Mouse (Mus musculus) MEL (cell line): ENCODE measurements at regions not wholly inside any gene's neighbourhood (a gene's known extent, or its start where the extent isn't known, plus 50 kb on each side); places are given as distances from the start of the nearest gene placed in this dataset.

Experiments used
- DNase-seq: peaks from one replicate; pipeline ENCODE4 v3.0.0; 2011; ENCODE audit warnings: low read depth, low spot score
- H3K27ac ChIP-seq: 2 replicates; pipeline ENCODE4 v1.5.1; 2012; ENCODE audit warnings: low read depth, mild to moderate bottlenecking, control low read depth, low read length, moderate library complexity; ENCODE audit not compliant: control insufficient read depth
- H3K27me3 ChIP-seq, 2 experiments: fragments of 150-350 bp in 1 of 2; sonication (generic) in 1 of 2; 2 replicates each; pipeline ENCODE4 v1.6.1; 2012; ENCODE audit warnings: low read length in 2 of 2, mild to moderate bottlenecking in 2 of 2, improper control_type of control experiment in 1 of 2, moderate library complexity in 1 of 2; ENCODE audit not compliant: insufficient read depth in 2 of 2, control insufficient read depth in 1 of 2
- H3K36me3 ChIP-seq, 2 experiments: 2 replicates each; pipeline ENCODE4 v1.6.1; 2012 to 2014; ENCODE audit warnings: low read length in 2 of 2, improper control_type of control experiment in 1 of 2, inconsistent platforms in 1 of 2, mild to moderate bottlenecking in 1 of 2; ENCODE audit not compliant: insufficient read depth in 2 of 2, control insufficient read depth in 1 of 2
- H3K4me1 ChIP-seq, 2 experiments: fragments of 150-350 bp in 1 of 2; sonication (generic) in 1 of 2; 2 replicates each; pipeline ENCODE4 v1.6.1; 2012; ENCODE audit warnings: low read length in 2 of 2, improper control_type of control experiment in 1 of 2, mild to moderate bottlenecking in 1 of 2; ENCODE audit not compliant: insufficient read depth in 2 of 2, control insufficient read depth in 1 of 2
- H3K4me3 ChIP-seq, 2 experiments: fragments of 150-350 bp in 1 of 2; sonication (generic) in 1 of 2; 2 replicates each; pipeline ENCODE4 v1.5.1; 2012; ENCODE audit warnings: low read depth in 2 of 2, low read length in 2 of 2, mild to moderate bottlenecking in 2 of 2, moderate library complexity in 2 of 2, control low read depth in 1 of 2, improper control_type of control experiment in 1 of 2; ENCODE audit not compliant: control insufficient read depth in 1 of 2, insufficient read depth in 1 of 2
- H3K79me2 ChIP-seq: 2 replicates; pipeline ENCODE4 v1.6.1; 2012; ENCODE audit warnings: mild to moderate bottlenecking, low read length, moderate library complexity; ENCODE audit not compliant: control insufficient read depth, poor library complexity, insufficient read depth
- H3K9ac ChIP-seq: 2 replicates; pipeline ENCODE4 v1.6.1; 2012; ENCODE audit warnings: low read depth, mild to moderate bottlenecking, control low read depth, low read length, moderate library complexity; ENCODE audit not compliant: control insufficient read depth, poor library complexity, severe bottlenecking
- H3K9me3 ChIP-seq: fragments of 150-350 bp; sonication (generic); replicated peaks from 2 replicates; pipeline ENCODE4 v1.6.1; 2012; ENCODE audit warnings: mild to moderate bottlenecking, low read length, improper control_type of control experiment, moderate library complexity; ENCODE audit not compliant: insufficient read depth
- BHLHE40 ChIP-seq: IDR thresholded peaks from 2 replicates; pipeline ENCODE4 v1.6.1; 2012; ENCODE audit warnings: low read depth, mild to moderate bottlenecking, inconsistent platforms, low read length, improper control_type of control experiment, borderline replicate concordance
- CHD2 ChIP-seq: IDR thresholded peaks from 2 replicates; pipeline ENCODE4 v1.6.1; 2011; ENCODE audit warnings: low read length, improper control_type of control experiment
- CTCF ChIP-seq, 3 experiments: IDR thresholded peaks in 2 of 3; conservative IDR thresholded peaks in 1 of 3; 2 replicates each; pipeline ENCODE4 v1.5.1; 2011 to 2012; ENCODE audit warnings: low read length in 3 of 3, low read depth in 2 of 3, mild to moderate bottlenecking in 2 of 3, improper control_type of control experiment in 1 of 3, inconsistent platforms in 1 of 3, mixed read lengths in 1 of 3, moderate library complexity in 1 of 3; ENCODE audit not compliant: control insufficient read depth in 1 of 3, insufficient read depth in 1 of 3, poor library complexity in 1 of 3, severe bottlenecking in 1 of 3
- EP300 ChIP-seq, 2 experiments: IDR thresholded peaks; 2 replicates each; pipeline ENCODE4 v1.6.1; 2011; ENCODE audit warnings: improper control_type of control experiment in 2 of 2, low read length in 2 of 2, low read depth in 1 of 2, mild to moderate bottlenecking in 1 of 2
- ETS1 ChIP-seq: IDR thresholded peaks from 2 replicates; pipeline ENCODE4 v1.6.1; 2012; ENCODE audit warnings: low read depth, mild to moderate bottlenecking, inconsistent platforms, low read length, improper control_type of control experiment, moderate library complexity
- GATA1 ChIP-seq: IDR thresholded peaks from 2 replicates; pipeline ENCODE4 v1.6.1; 2011; ENCODE audit warnings: low read depth, low read length, improper control_type of control experiment
- HCFC1 ChIP-seq: IDR thresholded peaks from 2 replicates; pipeline ENCODE4 v1.6.1; 2012; ENCODE audit warnings: low read depth, mild to moderate bottlenecking, inconsistent platforms, low read length, improper control_type of control experiment, moderate library complexity
- KAT2A ChIP-seq: conservative IDR thresholded peaks from 2 replicates; pipeline ENCODE4 v1.6.1; 2012; ENCODE audit warnings: low read depth, low read length, improper control_type of control experiment, inconsistent platforms
- MAFK ChIP-seq: IDR thresholded peaks from 2 replicates; pipeline ENCODE4 v1.6.1; 2011; ENCODE audit warnings: low read depth, mild to moderate bottlenecking, low read length, improper control_type of control experiment, borderline replicate concordance
- MAX ChIP-seq: IDR thresholded peaks from 2 replicates; pipeline ENCODE4 v1.6.1; 2011; ENCODE audit warnings: low read length, improper control_type of control experiment
- MAZ ChIP-seq: IDR thresholded peaks from 2 replicates; pipeline ENCODE4 v1.6.1; 2012; ENCODE audit warnings: low read depth, mild to moderate bottlenecking, inconsistent platforms, low read length, improper control_type of control experiment
- MXI1 ChIP-seq: IDR thresholded peaks from 2 replicates; pipeline ENCODE4 v1.6.1; 2011; ENCODE audit warnings: mild to moderate bottlenecking, low read depth, low read length, improper control_type of control experiment
- MYC ChIP-seq: IDR thresholded peaks from 2 replicates; pipeline ENCODE4 v1.6.1; 2011; ENCODE audit warnings: low read depth, mild to moderate bottlenecking, low read length, improper control_type of control experiment, moderate library complexity
- NRF1 ChIP-seq: IDR thresholded peaks from 2 replicates; pipeline ENCODE4 v1.6.1; 2014; ENCODE audit warnings: low read depth, mild to moderate bottlenecking, inconsistent platforms, low read length, improper control_type of control experiment, moderate library complexity; ENCODE audit not compliant: poor library complexity, insufficient read depth, severe bottlenecking
- POLR2A ChIP-seq, 2 experiments: IDR thresholded peaks; 2 replicates each; pipeline ENCODE4 v1.6.1; 2011 to 2012; ENCODE audit warnings: low read length in 2 of 2, mild to moderate bottlenecking in 2 of 2, control low read depth in 1 of 2, improper control_type of control experiment in 1 of 2, low read depth in 1 of 2, moderate library complexity in 1 of 2; ENCODE audit not compliant: control insufficient read depth in 1 of 2, insufficient read depth in 1 of 2, poor library complexity in 1 of 2
- POLR2AphosphoS2 ChIP-seq: IDR thresholded peaks from 2 replicates; pipeline ENCODE4 v1.6.1; 2011; ENCODE audit warnings: low read length, improper control_type of control experiment
- POLR2AphosphoS5 ChIP-seq: IDR thresholded peaks from 2 replicates; pipeline ENCODE4 v1.6.1; 2012; ENCODE audit warnings: low read depth, borderline replicate concordance, mild to moderate bottlenecking, inconsistent platforms, low read length, moderate library complexity, mixed read lengths
- RAD21 ChIP-seq: IDR thresholded peaks from 2 replicates; pipeline ENCODE4 v1.6.1; 2011; ENCODE audit warnings: mild to moderate bottlenecking, low read depth, low read length, improper control_type of control experiment
- RCOR1 ChIP-seq: IDR thresholded peaks from 2 replicates; pipeline ENCODE4 v1.6.1; 2012; ENCODE audit warnings: low read depth, mild to moderate bottlenecking, inconsistent platforms, low read length, improper control_type of control experiment
- SIN3A ChIP-seq: IDR thresholded peaks from 2 replicates; pipeline ENCODE4 v1.6.1; 2012; ENCODE audit warnings: low read length, improper control_type of control experiment, inconsistent platforms
- SMC3 ChIP-seq: IDR thresholded peaks from 2 replicates; pipeline ENCODE4 v1.6.1; 2011; ENCODE audit warnings: low read depth, low read length, improper control_type of control experiment
- TBP ChIP-seq: IDR thresholded peaks from 2 replicates; pipeline ENCODE4 v1.8.0; 2011; ENCODE audit warnings: low read depth, low read length, improper control_type of control experiment
- TCF12 ChIP-seq: IDR thresholded peaks from 2 replicates; pipeline ENCODE4 v1.6.1; 2014; ENCODE audit warnings: low read depth, mild to moderate bottlenecking, inconsistent platforms, low read length, improper control_type of control experiment, moderate library complexity
- USF2 ChIP-seq, 2 experiments: IDR thresholded peaks; 2 replicates each; pipeline ENCODE4 v1.6.1; 2011 to 2012; ENCODE audit warnings: improper control_type of control experiment in 2 of 2, low read length in 2 of 2, borderline replicate concordance in 1 of 2, inconsistent platforms in 1 of 2, low read depth in 1 of 2, mild to moderate bottlenecking in 1 of 2; ENCODE audit not compliant: insufficient read depth in 1 of 2
- ZC3H11A ChIP-seq: IDR thresholded peaks from 2 replicates; pipeline ENCODE4 v1.6.1; 2012; ENCODE audit warnings: low read depth, mild to moderate bottlenecking, inconsistent platforms, low read length, improper control_type of control experiment
- ZKSCAN1 ChIP-seq: IDR thresholded peaks from 2 replicates; pipeline ENCODE4 v1.6.1; 2012; ENCODE audit warnings: low read depth, mild to moderate bottlenecking, inconsistent platforms, low read length, improper control_type of control experiment, moderate library complexity
- ZMIZ1 ChIP-seq: IDR thresholded peaks from 2 replicates; pipeline ENCODE4 v1.6.1; 2012; ENCODE audit warnings: low read depth, mild to moderate bottlenecking, inconsistent platforms, low read length, improper control_type of control experiment, moderate library complexity

DNA sequence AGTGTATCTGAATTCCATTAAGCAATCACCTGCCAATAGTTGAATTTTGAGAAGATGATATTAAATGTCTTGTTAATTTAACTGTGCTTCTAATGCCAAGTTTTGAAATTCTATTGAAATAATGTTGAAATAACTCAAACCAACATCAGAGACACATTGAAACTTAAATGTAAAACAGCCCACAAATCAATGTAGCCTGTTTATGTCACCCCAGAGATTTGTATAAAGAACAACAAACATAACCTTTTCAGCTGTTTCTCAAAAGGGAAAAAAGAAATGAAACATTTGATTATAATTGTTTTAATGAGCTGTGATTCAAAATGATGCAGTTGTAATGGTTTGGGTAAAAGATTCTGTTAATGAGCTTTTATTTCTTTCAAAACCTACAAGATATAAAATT lies 442.6 kb downstream of the Cetn3 start:
- DNase-seq, result no peak
- Histone ChIP-seq H3K79me2 (no peaks in the 10 kb centered on the region), H3K4me1 (no peaks in the 10 kb centered on the region), H3K36me3 (no peaks in the 10 kb centered on the region), H3K27ac (no peak overlapping the region), H3K4me3 (no peak overlapping the region), H3K9me3 (no peaks in the 10 kb centered on the region), H3K9ac (no peak overlapping the region), H3K27me3 (no peaks in the 10 kb centered on the region)
- TF ChIP-seq POLR2A (IDR thresholded peaks at IDR 0.05; ENCODE audit: control insufficient read depth in 1 of 2, insufficient read depth in 1 of 2, low read depth in 1 of 2, low read length in 2 of 2, poor library complexity in 1 of 2) (no peak), BHLHE40 (no peak), MAFK (no peak), GATA1 (no peak), KAT2A (no peak)

DNA sequence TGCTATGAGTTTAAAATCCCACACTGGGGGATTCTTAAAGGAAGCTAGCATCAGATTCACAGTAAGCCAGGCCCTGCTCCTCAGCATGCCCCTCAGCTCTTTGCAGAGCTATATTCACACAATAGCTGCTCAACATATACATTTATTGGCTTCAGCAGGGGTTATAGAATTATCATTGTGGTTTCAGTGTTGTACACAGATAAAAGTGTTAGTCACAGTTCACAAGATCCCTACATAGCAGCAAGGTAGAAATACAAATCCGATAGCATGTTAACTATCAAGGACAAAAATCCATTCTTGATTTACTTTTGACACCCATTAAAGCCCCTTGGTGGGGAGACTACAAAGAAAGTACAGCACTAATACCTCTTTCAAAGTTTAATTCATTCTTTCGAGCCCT lies 451.0 kb downstream of the Cetn3 start:
- no peaks in the 10 kb centered on the region for H3K27me3 ChIP-seq
- no peaks in the 10 kb centered on the region for H3K79me2 ChIP-seq
- no peak overlapping the region for H3K9ac ChIP-seq
- no peak for TF ChIP-seq ZMIZ1
- TF ChIP-seq POLR2AphosphoS2, result no peak
- no peak for TF ChIP-seq MAX
- TF ChIP-seq TBP, result no peak
- TF ChIP-seq EP300 (IDR thresholded peaks at IDR 0.05; ENCODE audit: low read depth in 1 of 2, low read length in 2 of 2), result peak; percentile 77 to 82
- peak; percentile 74 for TF ChIP-seq TCF12
- TF ChIP-seq ZC3H11A, result no peak
- no peak for TF ChIP-seq POLR2A (IDR thresholded peaks at IDR 0.05; ENCODE audit: control insufficient read depth in 1 of 2, insufficient read depth in 1 of 2, low read depth in 1 of 2, low read length in 2 of 2, poor library complexity in 1 of 2)
- no peak for TF ChIP-seq ZKSCAN1
- no peak for TF ChIP-seq HCFC1
- TF ChIP-seq SIN3A, result no peak
- TF ChIP-seq KAT2A, result no peak
- no peak for TF ChIP-seq POLR2AphosphoS5
- no peak for TF ChIP-seq MXI1
- TF ChIP-seq SMC3, result no peak
- no peak for TF ChIP-seq MAFK
- TF ChIP-seq MAZ, result no peak
- no peak for TF ChIP-seq MYC
- TF ChIP-seq USF2 (IDR thresholded peaks at IDR 0.05; ENCODE audit: borderline replicate concordance in 1 of 2, insufficient read depth in 1 of 2, low read depth in 1 of 2, low read length in 2 of 2), result no peak
- TF ChIP-seq CHD2, result no peak
- peak; percentile 85 for TF ChIP-seq RCOR1
- TF ChIP-seq GATA1, result peak; percentile 71
- peak; percentile 21; the same call in 1 of the 2 replicates for TF ChIP-seq ETS1
- TF ChIP-seq CTCF (IDR thresholded peaks at IDR 0.05 in 2 of 3, conservative IDR thresholded peaks at IDR 0.05 in 1 of 3; ENCODE audit: control insufficient read depth in 1 of 3, insufficient read depth in 1 of 3, low read depth in 2 of 3, low read length in 3 of 3, poor library complexity in 1 of 3, severe bottlenecking in 1 of 3), result no peak
- TF ChIP-seq NRF1, result no peak
- TF ChIP-seq RAD21, result no peak
- DNase-seq, result peak; percentile 46
- H3K27ac ChIP-seq, result no peak overlapping the region
- peaks cover 0 to 3% of the 10 kb centered on the region in 2 experiments; a peak in 2 of 4 replicates for H3K36me3 ChIP-seq
- H3K9me3 ChIP-seq, result no peaks in the 10 kb centered on the region
- no peaks in the 10 kb centered on the region; a peak in 1 of 4 replicates for H3K4me1 ChIP-seq
- H3K4me3 ChIP-seq, result no peak overlapping the region
